In genomic region chr19:41053530-41053929, GRCm38 (mm10) we compare ENCODE assay signal across 8 mouse cellular contexts. TPM values are rescaled to one million over a fixed set of nuclear protein-coding genes. Genes with fewer than 3 reads are reported as not detected.
DNase-seq lines count a peak whose midpoint lies in the region; TF ChIP-seq lines count a peak whose summit lies in the region.

No protein-coding gene starts in this region.

- peak; percentile 22 for DNase-seq in gastrocnemius, postnatal 10 days
- DNase-seq in gastrocnemius, adult 8-10 months (ENCODE audit: low spot score in 2 of 2): no peak
- DNase-seq in B cell, adult 2 months: peak; percentile 84 to 86
- DNase-seq in large intestine, adult 2 months (ENCODE audit: low read depth, low spot score): peak; percentile 7
- peak; percentile 19 to 62 for DNase-seq in spleen, postnatal 14 days (ENCODE audit: low spot score in 2 of 2)
- DNase-seq in cerebellum, adult 18-20 months: no peak
- DNase-seq in frontal cortex, postnatal 36 days (ENCODE audit: low spot score in 2 of 2): no peak

- no peak for TF ChIP-seq POLR2A in bone marrow macrophage, adult 2 months (IDR thresholded peaks at IDR 0.05; ENCODE audit: borderline replicate concordance, low read depth, low read length)

- H3K4me3 ChIP-seq in bone marrow macrophage, adult 2 months (ENCODE audit: insufficient read depth, low read length): no peak overlapping the region

- TF ChIP-seq CTCF in bone marrow macrophage, adult 2 months (IDR thresholded peaks at IDR 0.05; ENCODE audit: low read depth, low read length): peak; percentile 78

- no peak overlapping the region for H3K27ac ChIP-seq in bone marrow macrophage, adult 2 months (ENCODE audit: insufficient read depth, low read depth, low read length)

- 34% methylated on average over 10 of the region's 10 CpGs for WGBS in large intestine, adult 2 months

- peaks cover 23% of the 10 kb centered on the region for H3K4me1 ChIP-seq in bone marrow macrophage, adult 2 months (ENCODE audit: control insufficient read depth, insufficient read depth, low read length)

RNA-seq across cellular contexts. Expression of gene Opalin, which starts 23.4 kb away (rescaled TPM):
- total RNA-seq in gastrocnemius, postnatal 10 days (2021): not detected
- total RNA-seq in gastrocnemius, adult 8-10 months (2022): not detected
- polyA plus RNA-seq in bone marrow macrophage, adult 2 months (2012; ENCODE audit: insufficient read depth, insufficient read length, missing spikeins): not detected in 2 replicates
- not detected in 2 replicates for polyA plus RNA-seq in large intestine, adult 2 months (2012; rRNA removed)

RNA-seq across cellular contexts. Expression of gene Dntt, which starts 24.5 kb away (rescaled TPM):
- total RNA-seq in gastrocnemius, postnatal 10 days (2021): under 1 TPM in 1 of 2 experiments, not detected in 1; 0.38 TPM
- under 1 TPM in 2 of 4 experiments, not detected in 2; 0.13 to 0.16 TPM for total RNA-seq in gastrocnemius, adult 8-10 months (2022)
- not detected in 2 replicates for polyA plus RNA-seq in bone marrow macrophage, adult 2 months (2012; ENCODE audit: insufficient read depth, insufficient read length, missing spikeins)
- polyA plus RNA-seq in large intestine, adult 2 months (2012; rRNA removed): 0.10 and 0.15 TPM in 2 replicates

RNA-seq across cellular contexts. Expression of gene Blnk, which starts 59.2 kb away (rescaled TPM):
- total RNA-seq in gastrocnemius, postnatal 10 days (2021): 1 to 10 TPM in 1 of 2 experiments, under 1 TPM in 1; 0.31 to 1.8 TPM
- total RNA-seq in gastrocnemius, adult 8-10 months (2022): 1 to 10 TPM in 2 of 4 experiments, under 1 TPM in 2; 0.83 to 1.1 (median 1.0) TPM
- 95.2 and 101 TPM in 2 replicates for polyA plus RNA-seq in bone marrow macrophage, adult 2 months (2012; ENCODE audit: insufficient read depth, insufficient read length, missing spikeins)
- 18.8 and 19.7 TPM in 2 replicates for polyA plus RNA-seq in large intestine, adult 2 months (2012; rRNA removed)

Comparison
In these comparisons a context has a peak if more than half of its experiments do, and no peak if none do; other contexts are left out.
1. DNase-seq: peak in gastrocnemius, postnatal 10 days (single experiment), B cell, adult 2 months (2 of 2), large intestine, adult 2 months (single experiment) and spleen, postnatal 14 days (2 of 2); none in gastrocnemius, adult 8-10 months (0 of 2), cerebellum, adult 18-20 months (0 of 2) and frontal cortex, postnatal 36 days (0 of 2).